Mouse (Mus musculus) neural tube, embryonic 13.5 days (tissue): Measurements from ENCODE around the gene Diras2. TPM values are rescaled to one million over a fixed set of nuclear protein-coding genes. Genes with fewer than 3 reads are reported as not detected.

Experiments used
- polyA plus RNA-seq: library from polyadenylated mRNA; unstranded; fragments of >200 nt; fragmentation: Nextera tagmentation; extraction: Ambion mirVana; gene quantifications from 2 replicates; pipeline ENCODE4 v1.2.1, GENCODE M21; 2015

The Diras2 gene
- polyA plus RNA-seq, 1 experiment from 2014 or later = 2.6 TPM

Other genes starting within 250 kb of the Diras2 start
- 1.5 and 1.7 TPM in 2 replicates for gene Syk, start 51.9 kb upstream of the Diras2 start, polyA plus RNA-seq